Mouse (Mus musculus) 416B (cell line): ENCODE results near the gene Extl1.
"Not testable (repeated sequence)": the region's sequence is repeated elsewhere in the genome, so short reads cannot be mapped to it uniquely, and the experiment has no call there.

Experiments
- DNase-seq: peaks from one replicate; pipeline ENCODE4 v3.0.0; 2011; ENCODE audit warnings: low read depth

Gene Extl1

DNA sequence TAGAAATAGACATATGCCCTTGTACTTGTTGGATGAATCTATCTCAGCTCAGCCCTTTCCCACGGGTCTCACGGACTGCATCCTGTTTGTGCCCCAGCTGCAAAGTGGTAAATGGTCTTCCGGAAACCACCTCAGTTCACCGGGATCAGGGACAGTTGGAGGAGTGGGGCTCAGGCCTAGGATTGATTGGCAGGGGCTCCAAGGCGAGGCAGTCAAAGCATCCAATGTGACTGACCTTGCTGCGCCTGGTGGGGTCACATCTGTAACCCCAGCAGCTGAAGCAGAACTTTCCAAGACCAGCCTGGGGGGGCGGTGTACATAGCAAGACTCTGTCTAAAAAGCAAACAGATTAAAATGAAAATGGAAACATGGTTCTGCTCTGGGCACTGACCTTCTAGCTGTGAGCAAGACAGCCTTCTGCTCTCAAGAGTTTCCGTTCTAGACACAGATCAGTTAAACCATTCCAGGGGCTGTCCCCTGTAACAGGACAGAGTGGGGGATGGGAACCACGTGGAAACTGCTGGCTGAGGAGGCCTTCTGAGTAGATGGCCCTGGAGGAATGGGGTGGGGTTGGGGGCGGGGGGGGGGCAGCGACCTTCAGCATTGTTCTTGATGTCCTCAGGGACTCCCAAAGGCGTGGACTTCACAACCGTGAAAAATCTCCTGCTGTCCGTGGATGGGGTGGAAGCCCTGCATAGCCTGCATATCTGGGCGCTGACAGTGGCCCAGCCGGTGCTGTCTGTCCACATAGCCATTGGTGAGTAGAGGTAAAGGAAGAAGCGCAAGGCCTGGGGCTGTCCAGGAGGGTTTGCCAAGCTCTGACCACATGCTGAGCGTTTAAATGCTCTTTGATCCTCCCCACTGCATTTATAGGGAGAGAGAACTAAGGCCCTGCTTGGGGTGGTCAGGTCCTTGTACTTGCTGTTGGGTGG is 32.1 kb downstream of the Extl1 start:
- DNase-seq: no peak

DNA sequence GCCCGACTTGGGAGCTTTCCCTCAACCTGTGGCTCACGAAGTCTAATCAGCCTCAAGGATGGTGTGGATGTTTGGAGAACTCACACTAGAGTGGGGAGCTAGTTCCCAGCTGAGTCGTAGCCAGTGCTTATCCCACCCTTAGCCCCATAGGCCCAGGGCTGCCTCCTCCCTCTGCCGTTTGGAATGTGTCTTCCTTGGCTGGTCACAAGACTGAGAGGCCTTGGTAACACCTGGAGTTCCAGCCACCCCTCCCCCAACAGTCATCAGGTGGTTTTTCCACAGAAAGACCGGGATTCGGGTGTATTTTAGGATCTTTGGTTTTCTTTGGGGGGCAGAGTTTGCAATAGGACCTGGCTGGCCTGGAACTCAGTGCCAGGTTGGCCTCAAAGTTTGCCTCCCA is 33.0 kb downstream of the Extl1 start:
- DNase-seq: no peak

DNA sequence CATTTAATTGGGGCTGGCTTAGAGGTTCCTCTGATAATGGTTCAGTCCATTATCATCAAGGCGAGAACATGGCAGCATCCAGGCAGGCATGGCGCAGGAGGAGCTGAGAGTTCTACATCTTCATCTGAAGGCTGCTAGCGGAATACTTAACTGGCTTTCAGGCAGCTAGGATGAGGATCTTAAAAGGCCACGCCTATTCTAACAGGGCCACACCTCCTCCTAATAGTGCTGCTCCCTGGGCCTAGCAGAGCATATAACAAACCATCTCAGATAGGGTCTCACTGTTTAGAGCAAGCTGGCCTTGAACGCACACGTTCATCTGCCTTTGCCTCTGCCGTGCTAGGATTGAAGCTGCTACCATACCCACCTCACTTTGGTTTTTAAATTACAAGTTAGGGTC is 33.8 kb downstream of the Extl1 start:
- DNase-seq: no peak

DNA sequence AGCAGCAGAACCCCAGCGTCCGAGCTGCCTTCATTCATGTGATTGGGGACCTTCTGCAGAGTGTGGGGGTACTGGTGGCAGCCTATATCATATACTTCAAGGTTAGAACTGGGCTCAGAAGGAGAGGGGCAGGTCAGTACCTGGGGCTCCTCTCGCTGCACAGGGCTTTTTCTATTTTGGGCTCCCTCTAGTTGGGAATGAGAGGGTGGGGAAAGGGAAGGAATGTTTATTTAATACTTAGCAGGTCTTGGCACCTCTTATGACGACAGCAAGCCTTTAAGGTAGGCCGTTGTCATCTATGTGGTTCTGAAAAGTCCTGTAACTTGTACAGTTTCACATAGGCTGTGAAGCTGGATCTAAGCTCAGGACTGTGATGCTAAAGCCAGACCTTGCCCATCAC is 35.1 kb downstream of the Extl1 start:
- no peak for DNase-seq

DNA sequence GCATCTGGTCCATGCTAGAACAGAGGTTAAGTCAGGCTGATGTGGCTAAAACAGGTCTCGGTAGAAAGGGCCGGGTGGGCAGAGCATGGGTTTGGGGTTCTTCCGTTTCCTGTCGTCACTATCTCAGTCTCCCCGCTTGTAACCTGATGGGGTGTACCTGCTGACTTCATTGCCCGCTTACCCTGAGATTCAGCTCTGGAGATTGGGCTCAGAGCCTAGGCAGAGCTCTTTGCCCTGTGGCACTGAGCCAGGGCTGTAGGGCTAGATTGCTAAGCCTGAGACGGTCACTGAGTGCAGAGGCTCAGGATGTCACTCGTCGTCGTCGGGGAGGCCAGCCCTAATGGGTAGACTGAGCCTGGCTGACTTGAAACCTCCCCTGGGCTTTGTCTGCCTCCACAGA is 35.6 kb downstream of the Extl1 start:
- no peak for DNase-seq

DNA sequence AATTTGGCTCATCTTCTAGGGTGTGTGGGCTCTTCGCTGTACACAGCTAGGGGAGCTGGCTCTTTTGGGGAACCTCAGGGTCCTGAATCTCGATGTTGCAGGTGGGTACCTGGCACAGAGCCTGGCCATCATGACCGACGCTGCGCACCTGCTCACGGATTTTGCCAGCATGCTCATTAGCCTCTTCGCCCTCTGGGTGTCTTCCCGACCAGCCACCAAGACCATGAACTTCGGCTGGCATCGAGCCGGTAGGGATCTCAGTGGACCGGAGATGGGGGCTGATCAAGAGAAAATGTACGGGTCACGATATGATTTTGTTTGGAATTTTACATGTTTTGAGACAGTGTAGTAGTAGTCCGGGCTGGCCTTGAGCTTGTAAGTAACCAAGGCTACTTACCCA is 37.8 kb downstream of the Extl1 start:
- no peak for DNase-seq

DNA sequence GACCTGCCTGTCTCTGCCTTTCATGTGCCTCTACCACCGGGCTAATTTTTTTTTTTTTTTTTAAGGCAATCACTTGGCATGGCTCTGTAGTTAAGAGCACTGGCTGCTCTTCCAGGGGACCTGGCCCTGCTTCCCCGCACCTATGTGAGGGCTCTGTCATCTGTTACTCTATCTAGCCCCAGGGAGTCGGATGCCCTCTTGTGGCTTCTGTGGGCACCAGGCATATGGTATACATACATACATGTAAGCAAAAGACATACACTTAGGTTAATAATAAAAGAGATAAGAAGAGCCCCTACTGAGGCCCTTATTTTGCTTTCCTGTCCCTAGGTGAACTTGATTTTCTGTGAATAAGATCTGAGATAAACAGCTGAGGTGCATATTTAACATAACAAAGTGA is 39.0 kb downstream of the Extl1 start:
- DNase-seq: peak; percentile 54

DNA sequence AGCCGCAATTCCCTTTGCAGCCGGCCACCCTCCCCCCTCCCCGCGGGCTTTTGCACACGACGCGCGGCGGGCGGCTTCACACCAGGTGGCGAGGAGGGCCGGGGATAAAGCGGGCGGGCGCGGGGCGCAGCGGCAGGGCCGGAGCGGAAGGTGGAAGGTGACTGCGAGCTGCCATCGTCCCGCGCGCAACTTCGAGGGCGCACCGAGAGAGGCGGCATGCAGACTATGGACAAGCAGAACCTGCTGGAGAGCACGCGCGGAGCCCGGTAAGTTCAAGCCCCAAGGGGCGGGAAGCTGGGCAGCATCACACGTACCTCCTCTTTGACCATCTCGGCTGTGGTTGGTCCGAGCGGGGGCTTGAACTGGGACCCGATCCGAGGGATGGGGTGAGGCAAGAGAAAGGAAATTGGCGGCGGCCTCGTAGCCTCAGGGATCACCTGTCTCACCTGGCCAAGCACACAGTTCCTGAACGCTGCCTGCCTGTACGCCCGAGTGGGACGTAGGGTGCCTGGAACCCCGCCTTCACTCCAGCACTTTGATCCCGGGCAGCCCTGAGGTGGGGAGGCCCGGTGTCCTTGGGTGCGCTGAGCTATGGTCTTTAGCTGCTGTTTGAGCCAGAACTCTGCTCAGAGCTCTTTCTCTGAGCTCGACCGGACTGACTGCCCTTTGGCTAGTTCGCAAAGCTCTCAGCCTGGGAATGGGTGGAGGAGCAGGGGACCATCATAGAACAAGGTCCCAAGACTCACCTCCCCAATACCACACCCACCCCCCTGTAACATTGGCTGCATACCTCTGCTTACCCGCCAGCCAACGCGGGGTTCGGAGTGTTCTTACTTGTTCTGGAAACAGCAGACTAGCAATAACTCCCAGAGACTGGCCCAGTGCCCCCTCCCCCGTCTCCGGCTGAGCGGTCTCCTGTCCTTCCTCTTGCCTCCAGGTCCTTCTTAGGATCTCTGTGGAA is 40.3 kb downstream of the Extl1 start, which contains the start of gene Slc30a2:
Slc30a2 (plus strand) TSS at position 111 of the 961 bp plus-strand sequence.
- no peak for DNase-seq

DNA sequence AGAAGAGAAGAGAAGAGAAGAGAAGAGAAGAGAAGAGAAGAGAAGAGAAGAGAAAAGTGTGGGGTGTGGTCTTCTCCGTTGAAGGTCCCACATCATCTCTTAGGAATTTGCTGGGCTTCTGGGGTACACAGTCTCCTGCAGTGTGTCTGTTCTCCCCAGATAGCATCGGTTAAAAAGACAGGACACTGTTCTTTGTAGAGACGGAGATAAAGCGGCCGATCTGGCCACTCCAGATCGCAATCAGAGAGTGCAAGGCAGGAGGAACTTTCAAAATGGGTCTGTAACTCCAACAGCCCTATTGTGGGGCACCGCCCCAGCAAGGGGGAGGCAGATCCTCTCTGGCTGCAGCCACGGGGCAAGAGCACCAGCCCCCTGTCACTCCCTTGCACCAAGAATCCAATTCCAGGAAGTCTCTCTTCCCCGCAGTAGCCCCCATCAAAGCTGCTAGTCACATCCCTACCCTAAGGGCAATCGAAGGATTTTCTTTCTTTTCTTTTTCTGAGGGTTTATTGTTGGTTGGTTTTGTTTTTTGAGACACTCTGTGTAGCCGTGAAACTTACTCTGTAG is 41.4 kb downstream of the Extl1 start:
- DNase-seq: no peak

DNA sequence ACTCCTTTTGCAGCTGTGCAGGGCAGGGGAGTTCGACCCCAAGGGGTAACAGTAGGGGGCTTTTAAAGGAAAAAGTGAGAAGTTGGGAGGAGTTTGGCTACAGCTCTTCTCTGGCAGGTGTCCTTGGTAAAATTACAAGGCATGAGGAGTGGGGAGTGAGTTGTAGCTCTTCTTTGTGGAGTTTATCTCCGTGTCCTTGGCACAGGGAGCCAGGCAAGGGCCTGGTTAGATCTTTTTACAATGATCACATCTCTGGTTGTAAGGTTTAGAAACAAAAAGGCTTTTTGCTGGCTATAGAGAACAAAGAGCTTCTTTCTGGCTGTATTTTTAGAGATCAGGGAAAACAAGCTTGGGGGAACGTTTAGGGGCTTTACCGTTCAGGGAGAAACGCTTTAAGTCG is 42.4 kb downstream of the Extl1 start:
- DNase-seq: not testable (repeated sequence)

DNA sequence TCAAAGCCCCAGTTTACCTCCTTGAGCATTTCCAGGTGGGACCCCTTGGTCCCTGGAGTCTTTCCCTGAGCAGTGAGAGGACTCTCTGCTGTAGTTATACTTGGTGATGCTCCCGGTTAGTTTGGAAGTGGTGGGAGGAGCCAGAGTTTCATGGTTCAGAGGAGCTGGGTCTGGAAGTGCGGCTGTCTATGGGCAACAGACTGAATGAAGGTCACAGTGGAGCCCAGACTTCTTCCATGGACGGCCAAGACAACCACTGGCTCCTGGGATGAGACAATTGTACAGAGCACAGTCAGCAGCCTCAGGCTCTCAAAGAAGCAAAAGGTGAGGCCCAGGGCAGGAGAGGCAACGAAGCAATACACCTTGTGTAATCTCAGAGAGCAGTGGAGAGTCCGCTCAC is 53.4 kb downstream of the Extl1 start:
- DNase-seq: no peak

DNA sequence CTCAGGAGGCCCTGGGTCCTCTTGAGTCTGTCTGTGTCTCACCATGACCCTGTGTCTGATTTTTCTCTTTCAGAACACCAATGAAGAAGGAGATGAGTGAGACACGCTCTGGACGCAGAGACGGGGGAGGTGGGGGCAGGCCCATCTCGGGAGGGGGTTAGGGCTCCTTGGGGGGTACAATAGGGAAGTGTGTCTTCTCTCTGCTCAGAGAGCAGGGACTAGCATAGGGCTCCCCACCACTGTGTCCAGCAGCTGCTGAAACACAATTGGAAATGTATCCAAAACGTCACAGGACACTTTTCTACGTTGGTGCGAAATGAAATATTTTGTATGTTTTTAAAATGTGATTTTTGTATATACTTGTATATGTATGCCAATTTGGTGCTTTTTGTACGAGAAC is 54.8 kb downstream of the Extl1 start:
- no peak for DNase-seq

DNA sequence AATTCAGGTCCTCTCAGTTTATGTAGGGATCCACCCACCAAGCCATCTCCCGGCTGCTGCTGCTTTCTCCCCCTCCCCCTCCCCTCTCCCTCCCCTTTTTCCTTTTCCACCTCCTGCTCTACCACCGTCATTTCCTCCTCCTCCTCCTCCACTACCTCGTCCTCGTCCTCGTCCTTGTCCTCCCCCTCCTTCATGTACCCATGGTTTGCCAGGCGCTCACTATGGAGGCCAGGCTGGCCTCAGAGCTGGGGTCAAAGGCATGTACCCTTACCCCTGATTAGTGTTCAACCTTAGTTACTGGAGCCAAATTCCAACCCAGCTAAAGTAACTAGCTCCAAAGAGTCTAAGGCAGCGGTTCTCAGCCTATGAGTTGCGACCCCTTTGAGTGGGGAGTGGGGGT is 55.5 kb downstream of the Extl1 start:
- DNase-seq: no peak

DNA sequence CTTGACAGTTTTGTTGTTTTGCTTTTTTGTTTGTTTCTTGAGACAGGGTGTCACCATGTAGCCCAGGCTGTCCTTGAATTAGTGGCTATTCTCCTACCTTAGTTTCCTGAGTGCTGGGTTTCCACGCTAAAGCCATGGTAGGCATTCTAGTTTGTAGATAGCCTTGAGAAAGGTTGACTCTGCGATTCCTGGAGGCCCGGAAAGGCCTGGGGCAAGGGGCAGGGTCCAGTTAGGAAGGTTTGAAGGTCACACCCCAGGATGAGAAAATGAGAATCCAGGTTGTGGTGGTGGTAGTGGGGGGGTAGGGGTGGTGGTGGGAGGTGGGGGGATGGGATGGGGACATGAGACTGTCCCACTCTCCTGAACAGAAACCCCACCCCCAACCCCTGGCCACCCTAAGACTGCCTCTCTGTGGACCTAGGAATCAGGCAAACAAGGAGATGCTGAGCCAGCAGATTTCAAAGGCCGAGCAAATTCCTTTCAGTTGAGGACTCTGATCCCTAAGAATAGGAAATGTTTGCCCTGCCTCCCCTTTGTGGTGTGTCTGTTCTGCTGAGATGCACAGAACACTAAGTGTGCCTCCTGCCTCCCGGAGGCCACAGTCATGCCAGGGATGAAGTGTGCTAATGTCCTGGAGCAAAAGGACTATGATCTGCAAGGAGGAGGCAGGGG is 56.7 kb downstream of the Extl1 start:
- no peak for DNase-seq

DNA sequence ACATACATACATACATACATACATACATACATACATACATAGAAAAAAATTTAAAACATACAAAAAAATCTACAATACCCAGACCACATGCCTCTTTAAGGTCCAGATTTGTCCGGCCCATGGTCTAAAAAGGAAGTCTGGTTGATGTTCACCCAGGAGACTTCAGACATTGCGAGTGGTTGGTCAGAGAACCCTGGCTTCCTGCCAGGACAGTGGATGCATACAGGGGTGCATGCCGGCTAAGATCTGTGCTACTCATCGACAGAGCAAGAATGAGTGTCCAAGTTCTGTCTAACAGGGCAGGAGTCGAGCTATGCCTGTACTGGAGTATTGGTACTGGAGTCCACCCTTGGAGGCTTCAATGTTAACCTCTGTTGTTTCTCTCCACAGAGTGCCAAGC is 59.0 kb downstream of the Extl1 start:
- DNase-seq: peak; percentile 54

DNA sequence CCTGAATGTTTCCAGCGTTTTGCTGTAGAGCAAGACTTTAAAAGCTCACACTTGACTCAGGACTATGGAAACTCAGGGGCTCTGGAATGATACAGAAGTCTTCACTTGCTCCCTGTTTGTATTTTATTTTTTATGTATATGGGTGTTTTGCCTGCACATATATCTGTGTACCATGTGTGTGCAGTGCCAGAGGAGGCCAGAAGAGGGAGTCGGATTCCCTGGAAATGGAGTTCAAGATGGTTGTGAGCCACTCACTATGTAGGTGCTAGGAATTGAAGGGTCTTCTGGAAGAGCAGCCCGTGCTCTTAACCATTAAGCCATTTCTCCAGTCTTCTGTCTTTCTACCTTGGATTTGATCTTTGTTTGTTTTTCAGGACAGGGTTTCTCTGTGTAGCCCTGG is 62.1 kb downstream of the Extl1 start:
- DNase-seq: peak; percentile 26

DNA sequence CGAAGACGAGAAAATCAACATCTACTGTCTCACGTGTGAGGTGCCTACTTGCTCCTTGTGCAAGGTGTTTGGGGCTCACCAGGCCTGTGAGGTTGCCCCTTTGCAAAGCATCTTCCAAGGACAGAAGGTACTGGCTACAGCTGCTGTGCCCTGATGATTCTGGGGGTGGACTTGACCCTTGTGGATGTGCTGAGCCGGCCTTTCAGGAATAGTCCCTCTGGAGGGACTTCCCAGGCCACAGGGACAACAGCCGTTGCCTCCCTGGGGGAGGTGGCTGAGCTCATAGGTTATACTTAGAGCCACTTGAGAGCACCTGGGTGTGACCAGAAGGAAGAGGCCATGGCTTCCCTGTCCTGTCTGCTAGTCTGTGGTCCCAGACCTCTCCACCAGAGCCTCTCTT is 64.0 kb downstream of the Extl1 start:
- DNase-seq: no peak

DNA sequence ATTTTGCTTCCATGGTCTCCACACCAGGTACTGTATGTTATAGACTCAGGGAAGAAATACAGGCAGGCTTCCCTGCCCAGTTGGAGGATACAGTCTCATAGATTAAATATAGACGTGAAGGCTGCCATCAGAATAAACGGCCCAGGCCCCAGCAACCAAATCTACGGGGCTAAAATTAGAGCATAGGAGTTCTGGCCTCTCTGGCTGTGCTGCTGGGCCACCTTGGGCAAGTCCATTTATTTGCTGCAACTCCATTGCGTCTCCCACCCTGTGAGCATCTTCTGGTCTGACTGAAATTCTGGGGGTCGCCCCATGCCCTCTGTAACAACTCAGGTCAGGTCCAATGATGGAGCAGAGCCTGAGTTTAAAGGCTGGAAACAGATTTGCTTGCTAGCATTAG is 64.6 kb downstream of the Extl1 start:
- DNase-seq: no peak

DNA sequence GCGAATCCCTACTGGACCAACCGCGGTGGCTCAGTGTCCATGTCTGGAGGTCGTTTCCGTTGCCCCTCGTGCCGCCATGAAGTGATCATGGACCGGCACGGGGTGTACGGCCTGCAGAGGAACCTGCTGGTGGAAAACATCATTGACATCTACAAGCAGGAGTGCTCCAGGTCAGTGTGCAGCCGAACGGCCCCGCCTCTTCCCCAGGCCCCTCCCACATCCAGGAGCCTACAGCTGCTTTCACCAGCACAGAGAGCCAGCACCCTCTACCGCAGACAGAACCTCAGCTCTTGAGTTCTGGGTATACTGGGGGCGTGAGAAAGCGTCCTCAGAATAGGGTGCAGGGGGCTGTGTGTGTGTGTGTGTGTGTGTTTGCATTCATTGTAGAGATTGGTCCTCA is 67.3 kb downstream of the Extl1 start:
- DNase-seq: no peak

DNA sequence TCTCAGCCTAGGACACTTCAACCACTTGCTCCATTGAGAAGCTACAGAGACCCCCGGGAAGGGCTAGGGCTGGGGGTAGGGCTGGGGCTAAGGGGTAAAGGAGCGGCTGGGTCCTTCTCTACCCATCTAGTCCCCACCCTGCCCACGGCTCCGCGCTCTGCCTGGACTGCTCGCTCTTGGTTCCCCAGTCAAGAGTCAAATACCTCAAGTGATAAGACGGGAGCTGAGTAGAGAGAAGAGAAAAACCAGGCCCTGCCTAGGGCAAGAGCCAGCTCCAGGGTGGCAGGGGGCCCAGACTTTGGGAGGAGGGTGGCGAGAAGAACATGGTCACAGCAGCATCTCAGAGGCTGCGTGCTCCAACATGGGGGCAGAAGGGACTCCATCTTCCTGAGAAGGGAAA is 68.2 kb downstream of the Extl1 start:
- DNase-seq: no peak

DNA sequence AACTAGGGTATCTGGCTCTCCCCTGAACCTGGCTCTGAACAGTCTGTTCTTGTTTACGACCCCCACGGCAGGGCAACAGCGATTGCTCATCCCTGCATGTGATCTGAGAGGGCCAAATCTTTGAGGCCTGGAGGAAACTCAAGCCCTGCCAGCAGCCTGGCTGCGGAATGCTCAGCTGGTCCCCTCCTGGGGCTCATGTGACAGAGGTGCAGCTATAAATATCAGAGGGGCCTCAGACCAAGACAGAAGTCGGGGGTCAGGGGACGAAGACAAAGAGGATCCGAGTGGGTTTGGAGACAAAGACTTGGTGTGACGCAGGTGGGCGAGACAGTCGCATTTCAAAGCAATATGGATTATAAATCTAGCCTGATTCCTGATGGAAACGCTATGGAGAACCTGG is 68.8 kb downstream of the Extl1 start, which contains the start of gene Trim63:
Trim63 (plus strand) TSS at position 245 of the 400 bp plus-strand sequence.
- no peak for DNase-seq
